In the genomic region with DNA sequence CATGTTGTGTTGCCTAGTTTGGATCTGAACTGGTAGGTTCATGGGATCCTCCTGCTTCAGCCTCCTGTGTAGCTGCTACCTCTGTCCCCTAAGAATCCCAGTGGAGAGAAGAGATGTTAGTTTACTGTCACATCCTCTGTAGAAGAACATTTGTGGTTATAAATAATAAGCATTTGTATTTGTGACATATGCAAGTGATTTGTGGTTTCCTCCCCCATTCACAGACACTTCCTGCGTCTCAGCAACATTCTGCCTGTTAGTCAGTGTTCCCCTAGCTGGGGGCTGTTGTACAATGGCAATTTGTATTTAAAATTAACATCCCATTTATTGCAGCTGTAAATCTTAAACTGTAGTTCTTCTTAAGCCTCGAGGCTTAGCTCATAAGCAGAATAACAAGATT, we compare ENCODE assay signal across 21 mouse cellular contexts. TPM values are rescaled to one million over a fixed set of nuclear protein-coding genes. Genes with fewer than 3 reads are reported as not detected.
DNase-seq lines count a peak whose midpoint lies in the region; ATAC-seq and TF ChIP-seq lines count a peak whose summit lies in the region.
"Had no signal": no experiment of that assay in that cellular context is flagged by ENCODE, and none has a peak within 500 bp of the region (broad histone marks: within the 10 kb centered on the region; RNA-seq: fewer than 3 reads in every experiment).

No protein-coding gene starts in this region.

- WGBS in hindbrain, embryonic 15.5 days: 66% methylated on average over 2 of the region's 2 CpGs
- 86% methylated on average over 2 of the region's 2 CpGs for WGBS in hindbrain, embryonic 12.5 days

- H3K4me2 ChIP-seq in hindbrain, embryonic 15.5 days: no peak overlapping the region
- no peak overlapping the region for H3K4me2 ChIP-seq in hindbrain, embryonic 12.5 days (replicated peaks)
- H3K4me2 ChIP-seq: heart, embryonic 11.5 days; limb, embryonic 15.5 days had no signal

- peaks cover 17% of the 10 kb centered on the region for H3K36me3 ChIP-seq in hindbrain, embryonic 15.5 days
- peaks cover 28% of the 10 kb centered on the region for H3K36me3 ChIP-seq in hindbrain, embryonic 12.5 days

- no peak for ATAC-seq in hindbrain, embryonic 15.5 days (ENCODE audit: low FRiP score, low read depth)
- no peak for ATAC-seq in hindbrain, embryonic 12.5 days (ENCODE audit: low FRiP score)

- H3K27ac ChIP-seq in hindbrain, embryonic 15.5 days (replicated peaks): 0 out of 2 replicates have a peak overlapping the region, but pooled peaks have one; percentile 48
- no peak overlapping the region for H3K27ac ChIP-seq in hindbrain, embryonic 12.5 days
- H3K27ac ChIP-seq in layer of hippocampus, adult 2 months: peak overlapping the region; percentile 64; the same call in 1 of the 2 replicates
- H3K27ac ChIP-seq: left cerebral cortex, adult 2 months; limb, embryonic 15.5 days; liver, embryonic 14.5 days; macrophage had no signal

- DNase-seq in layer of hippocampus, adult 2 months (ENCODE audit: low spot score in 2 of 2): no peak
- DNase-seq in layer of hippocampus, postnatal 14 days (ENCODE audit: low spot score in 2 of 2): no peak
- DNase-seq in CD4-positive, CD25-positive, alpha-beta regulatory T cell, adult 2 months (ENCODE audit: low read depth, low spot score): peak; percentile 37
- peak; percentile 34 for DNase-seq in induced T-regulatory cell, adult 2 months (ENCODE audit: low read depth)
- DNase-seq in lung, postnatal 36 days: no peak
- DNase-seq in left cerebral cortex, postnatal 10 days (ENCODE audit: extremely low spot score in 1 of 2, low spot score in 2 of 2): no peak
- DNase-seq: adrenal gland, postnatal 10 days; cerebellum, adult 8-10 months; layer of hippocampus, adult 9-11 months; left cerebral cortex, postnatal 4 days; retina, postnatal 1 day; right cerebral cortex, postnatal 25 days; spleen, adult 18-20 months had no signal

- intact Hi-C loops in left cerebral cortex, postnatal 10 days (cut with DNase I): loop anchor here (5.0 kb wide), 1 partner anchor 396 kb away; no protein-coding TSS in a partner anchor

- no peak overlapping the region for H3K9ac ChIP-seq in hindbrain, embryonic 15.5 days
- H3K9ac ChIP-seq in hindbrain, embryonic 12.5 days: no peak overlapping the region
- H3K9ac ChIP-seq: limb, embryonic 15.5 days; liver, embryonic 14.5 days had no signal

- H3K9me3 ChIP-seq in hindbrain, embryonic 15.5 days: no peaks in the 10 kb centered on the region
- no peaks in the 10 kb centered on the region for H3K9me3 ChIP-seq in hindbrain, embryonic 12.5 days (replicated peaks)
- H3K9me3 ChIP-seq: limb, embryonic 15.5 days; midbrain, embryonic 10.5 days had no signal

- no peak for TF ChIP-seq CTCF in layer of hippocampus, adult 2 months (conservative IDR thresholded peaks at IDR 0.05)

- peaks cover 5% of the 10 kb centered on the region; the same call in 1 of the 2 replicates for H3K4me1 ChIP-seq in hindbrain, embryonic 15.5 days (replicated peaks)
- H3K4me1 ChIP-seq in hindbrain, embryonic 12.5 days: peaks cover 5% of the 10 kb centered on the region; the same call in 1 of the 2 replicates
- H3K4me1 ChIP-seq: limb, embryonic 15.5 days had no signal

- H3K27me3 ChIP-seq in hindbrain, embryonic 15.5 days: no peaks in the 10 kb centered on the region
- H3K27me3 ChIP-seq in hindbrain, embryonic 12.5 days: no peaks in the 10 kb centered on the region
- H3K27me3 ChIP-seq: limb, embryonic 15.5 days had no signal

- no peak overlapping the region for H3K4me3 ChIP-seq in hindbrain, embryonic 15.5 days
- no peak overlapping the region for H3K4me3 ChIP-seq in hindbrain, embryonic 12.5 days
- H3K4me3 ChIP-seq in layer of hippocampus, adult 2 months: no peak overlapping the region
- H3K4me3 ChIP-seq: left cerebral cortex, adult 2 months; limb, embryonic 15.5 days; midbrain, embryonic 10.5 days had no signal

RNA-seq across cellular contexts. Expression of a gene that starts 13.2 kb away (rescaled TPM):
- 361 and 385 TPM in 2 replicates for polyA plus RNA-seq in hindbrain, embryonic 15.5 days (2015; fragmentation: Nextera tagmentation; extraction: Ambion mirVana)
- 366 and 400 TPM in 2 replicates for polyA plus RNA-seq in hindbrain, embryonic 12.5 days (2016; fragmentation: Nextera tagmentation; extraction: Ambion mirVana)
- 100 to 1,000 TPM; 249 to 253 TPM for total RNA-seq in layer of hippocampus, adult 2 months (2021)
- 100 to 1,000 TPM; 255 to 259 TPM for total RNA-seq in layer of hippocampus, postnatal 14 days (2021)
- 100 to 1,000 TPM; 212 to 228 TPM for total RNA-seq in left cerebral cortex, postnatal 10 days (2021)

Comparison
In these comparisons a context has a peak if more than half of its experiments do, and no peak if none do; other contexts are left out.
1. DNase-seq: peak in CD4-positive, CD25-positive, alpha-beta regulatory T cell, adult 2 months (single experiment) and induced T-regulatory cell, adult 2 months (single experiment); none in layer of hippocampus, adult 2 months (0 of 2), layer of hippocampus, postnatal 14 days (0 of 2), lung, postnatal 36 days (single experiment) and left cerebral cortex, postnatal 10 days (0 of 2).